Mouse (Mus musculus) left cerebral cortex, postnatal 36 days (tissue): ENCODE measurements at regions not wholly inside any gene's neighbourhood (a gene's known extent, or its start where the extent isn't known, plus 50 kb on each side); places are given as distances from the start of the nearest gene placed in this dataset.

Experiments
- DNase-seq, 2 experiments: peaks; one replicate each; pipeline ENCODE4 v3.0.0; 2021 to 2022; ENCODE audit warnings: low spot score in 2 of 2, mixed read lengths in 1 of 2
- intact Hi-C: fragments of 180-260 bp; cut with DNase I; formaldehyde crosslinking; loops from one replicate; pipeline ENCODE4 v1.15.1; 2025

DNA sequence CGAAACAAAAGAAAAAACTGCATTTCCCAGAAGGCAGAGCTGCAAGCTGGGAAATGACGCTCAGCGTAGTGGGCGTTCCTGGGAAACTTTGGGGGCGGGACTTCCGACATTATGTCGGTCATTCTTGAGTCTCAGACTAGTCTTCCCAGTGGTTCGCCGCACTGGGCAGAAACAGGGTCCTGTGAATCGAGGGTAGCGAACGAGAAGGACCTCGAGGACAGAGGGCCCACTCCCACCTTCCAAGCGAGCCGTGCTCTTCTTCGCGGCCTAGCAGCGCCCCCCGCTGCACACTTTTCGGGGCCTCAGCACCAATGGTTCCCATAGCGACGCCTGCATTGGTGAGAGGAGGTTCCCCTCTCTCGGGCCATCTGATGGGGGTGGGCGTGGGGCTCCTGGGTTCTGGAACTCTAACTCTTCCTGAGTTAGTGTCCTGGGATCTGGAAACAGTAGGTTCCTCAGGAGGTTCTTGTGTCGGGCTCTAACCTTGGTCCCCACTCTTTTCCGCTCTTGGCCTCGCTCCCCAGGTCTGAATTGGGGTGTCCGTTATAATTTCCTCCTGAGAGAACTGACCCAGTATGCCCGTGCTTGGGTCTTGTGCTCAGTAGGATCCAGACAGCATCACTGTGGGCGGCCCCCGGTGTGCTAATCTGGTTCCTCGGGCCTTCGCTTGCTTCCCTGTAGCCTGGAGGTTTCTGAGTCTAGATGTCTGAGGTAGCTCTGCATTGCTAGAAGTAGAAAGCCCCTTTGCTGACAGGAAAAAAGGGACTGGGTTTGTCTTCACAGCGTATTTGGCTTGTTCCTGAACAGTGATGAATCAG, 52.8 kb upstream of the Gramd1a start:
- DNase-seq, result peak; percentile 63 to 73
- intact Hi-C loops, result no loop called here

DNA sequence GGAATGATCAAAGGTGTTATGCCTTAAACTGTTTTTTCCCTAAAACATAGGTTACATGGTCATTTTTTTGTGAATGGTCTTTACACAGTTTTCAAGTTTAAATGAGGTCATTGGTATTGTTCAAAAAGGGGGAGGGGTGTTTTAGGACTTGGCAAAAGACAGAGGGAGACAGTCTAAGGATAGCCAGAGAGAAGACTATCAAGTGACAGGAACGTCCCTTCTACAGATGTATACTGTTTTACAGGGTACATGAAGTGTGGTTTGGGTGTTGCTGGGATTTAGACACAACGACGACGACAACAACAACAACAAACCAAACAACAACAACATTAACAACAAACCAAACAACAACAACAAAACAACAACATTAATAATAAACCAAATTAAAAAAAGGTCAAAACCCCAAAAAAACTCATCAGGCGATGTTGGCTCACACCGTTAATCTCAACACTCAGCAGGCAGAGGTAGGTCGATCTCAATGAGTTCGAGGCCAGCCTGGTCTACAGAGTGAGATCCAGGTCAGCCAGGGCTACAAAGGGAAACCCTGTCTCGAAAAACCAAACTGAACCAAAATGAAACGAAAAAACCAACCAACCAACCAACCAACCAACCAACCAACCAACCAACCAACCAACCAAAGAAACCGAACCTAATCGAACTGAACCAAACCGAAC, 52.0 kb upstream of the Gramd1a start:
- intact Hi-C loops, result no loop called here
- DNase-seq, result no peak
